Mouse (Mus musculus): Measurements from ENCODE around the gene Trim39. TPM values are rescaled to one million over a fixed set of nuclear protein-coding genes. Genes with fewer than 3 reads are reported as not detected.
"Not testable (repeated sequence)": the region's sequence is repeated elsewhere in the genome, so short reads cannot be mapped to it uniquely, and the experiment has no call there.

The Trim39 gene
- polyA plus RNA-seq (2015; fragmentation: Nextera tagmentation; extraction: Ambion mirVana) = 10.4 and 11.7 TPM in 2 replicates

- ATAC-seq (ENCODE audit: extremely low read depth, insufficient number of reproducible peaks, low FRiP score, low TSS enrichment) = peak; percentile 70
- WGBS = 2% methylated on average over 43 of the region's 43 CpGs
- H3K27ac ChIP-seq (replicated peaks) = peak within 1 kb of the TSS; percentile 90
- H3K36me3 ChIP-seq = peaks cover 53% of the 10 kb centered on the region
- peak within 1 kb of the TSS; percentile 96 for H3K9ac ChIP-seq
- no peaks in the 10 kb centered on the region for H3K27me3 ChIP-seq (replicated peaks)
- peak within 1 kb of the TSS; percentile 94 for H3K4me2 ChIP-seq
- peaks cover 31% of the 10 kb centered on the region for H3K4me1 ChIP-seq
- H3K4me3 ChIP-seq = peak within 1 kb of the TSS; percentile 97
- H3K9me3 ChIP-seq = no peaks in the 10 kb centered on the region
These were observed at the start of gene Trim39 for GRCm38 (mm10) chr17:36271586-36272256. TSS of gene Trim39 (minus strand) at chr17:36272247.

- Histone ChIP-seq H3K27ac (replicated peaks) (no peak overlapping the region), H3K27me3 (replicated peaks) (peaks cover 10% of the 10 kb centered on the region), H3K4me2 (peak overlapping the region; percentile 82), H3K36me3 (no peaks in the 10 kb centered on the region), H3K9me3 (no peaks in the 10 kb centered on the region), H3K4me1 (no peaks in the 10 kb centered on the region), H3K9ac (peak overlapping the region; percentile 78), H3K4me3 (peak overlapping the region; percentile 60)
- 35% methylated on average over 5 of the region's 5 CpGs for WGBS
- ATAC-seq (ENCODE audit: extremely low read depth, insufficient number of reproducible peaks, low FRiP score, low TSS enrichment) = no peak
These were observed 43.7 kb upstream of the Trim39 start for GRCm38 (mm10) chr17:36315689-36316253.

- H3K27ac ChIP-seq (replicated peaks) = no peak overlapping the region
- H3K4me2 ChIP-seq = peak overlapping the region; percentile 82
- no peaks in the 10 kb centered on the region for H3K4me1 ChIP-seq
- ATAC-seq (ENCODE audit: extremely low read depth, insufficient number of reproducible peaks, low FRiP score, low TSS enrichment) = no peak; the same call in 1 of the 2 replicates
- WGBS = 1% methylated on average over 19 of the region's 19 CpGs
- H3K9me3 ChIP-seq = no peaks in the 10 kb centered on the region
- peaks cover 10% of the 10 kb centered on the region for H3K27me3 ChIP-seq (replicated peaks)
- H3K36me3 ChIP-seq = no peaks in the 10 kb centered on the region
- H3K9ac ChIP-seq = peak overlapping the region; percentile 78
- peak overlapping the region; percentile 60 for H3K4me3 ChIP-seq
These were observed 43.1 kb upstream of the Trim39 start for GRCm38 (mm10) chr17:36315041-36315688.

GRCm38 (mm10) chr17:36314511-36314910 is 42.5 kb upstream of the Trim39 start:
- H3K27me3 ChIP-seq (replicated peaks) = peaks cover 10% of the 10 kb centered on the region
- H3K9me3 ChIP-seq = no peaks in the 10 kb centered on the region
- H3K4me1 ChIP-seq = no peaks in the 10 kb centered on the region
- peak overlapping the region; percentile 82 for H3K4me2 ChIP-seq
- H3K9ac ChIP-seq = peak overlapping the region; percentile 78
- H3K27ac ChIP-seq (replicated peaks) = no peak overlapping the region
- peak overlapping the region; percentile 60 for H3K4me3 ChIP-seq
- no peaks in the 10 kb centered on the region for H3K36me3 ChIP-seq
- WGBS = 2% methylated on average over 9 of the region's 9 CpGs
- ATAC-seq (ENCODE audit: extremely low read depth, insufficient number of reproducible peaks, low FRiP score, low TSS enrichment) = no peak

- no peaks in the 10 kb centered on the region for H3K4me1 ChIP-seq
- no peak overlapping the region for H3K4me2 ChIP-seq
- H3K9me3 ChIP-seq = no peaks in the 10 kb centered on the region
- no peak overlapping the region for H3K9ac ChIP-seq
- no peaks in the 10 kb centered on the region; the same call in 1 of the 2 replicates for H3K27me3 ChIP-seq (replicated peaks)
- no peak for ATAC-seq (ENCODE audit: extremely low read depth, insufficient number of reproducible peaks, low FRiP score, low TSS enrichment)
- no peak overlapping the region for H3K4me3 ChIP-seq
- no peak overlapping the region for H3K27ac ChIP-seq (replicated peaks)
- H3K36me3 ChIP-seq = no peaks in the 10 kb centered on the region
- 43% methylated on average over 1 of the region's 1 CpGs for WGBS
These were observed 37.2 kb upstream of the Trim39 start for GRCm38 (mm10) chr17:36309293-36309692.

GRCm38 (mm10) chr17:36308855-36309254 is 36.8 kb upstream of the Trim39 start:
- H3K4me2 ChIP-seq; H3K36me3 ChIP-seq; H3K9ac ChIP-seq; H3K9me3 ChIP-seq; H3K27ac ChIP-seq (replicated peaks); H3K27me3 ChIP-seq (replicated peaks); H3K4me1 ChIP-seq; ATAC-seq (ENCODE audit: extremely low read depth, insufficient number of reproducible peaks, low FRiP score, low TSS enrichment); H3K4me3 ChIP-seq: not testable (repeated sequence)
- WGBS = 4% methylated on average over 3 of the region's 3 CpGs

GRCm38 (mm10) chr17:36286390-36286789 is 14.3 kb upstream of the Trim39 start, which contains the start of gene H2-M10.2:
TSS of gene H2-M10.2 (minus strand) at chr17:36286490.
- Histone ChIP-seq H3K4me3 (no peak within 1 kb of the TSS), H3K4me1 (no peaks in the 10 kb centered on the region), H3K36me3 (peaks cover 18% of the 10 kb centered on the region), H3K9me3 (peaks cover 10% of the 10 kb centered on the region; the same call in 1 of the 2 replicates), H3K9ac (no peak within 1 kb of the TSS), H3K27ac (replicated peaks) (no peak within 1 kb of the TSS), H3K4me2 (no peak within 1 kb of the TSS), H3K27me3 (replicated peaks) (no peaks in the 10 kb centered on the region)
- 74% methylated on average over 2 of the region's 2 CpGs for WGBS
- ATAC-seq (ENCODE audit: extremely low read depth, insufficient number of reproducible peaks, low FRiP score, low TSS enrichment) = no peak

- no peak overlapping the region for H3K4me3 ChIP-seq
- ATAC-seq (ENCODE audit: extremely low read depth, insufficient number of reproducible peaks, low FRiP score, low TSS enrichment) = no peak
- peaks cover 60% of the 10 kb centered on the region for H3K36me3 ChIP-seq
- no peaks in the 10 kb centered on the region for H3K4me1 ChIP-seq
- H3K9ac ChIP-seq = no peak overlapping the region
- WGBS = 87% methylated on average over 4 of the region's 4 CpGs
- peaks cover 10% of the 10 kb centered on the region; the same call in 1 of the 2 replicates for H3K9me3 ChIP-seq
- no peak overlapping the region for H3K27ac ChIP-seq (replicated peaks)
- no peak overlapping the region for H3K4me2 ChIP-seq
- H3K27me3 ChIP-seq (replicated peaks) = no peaks in the 10 kb centered on the region
These were observed 9.6 kb upstream of the Trim39 start for GRCm38 (mm10) chr17:36281521-36282245.

GRCm38 (mm10) chr17:36274776-36275175 is 2.7 kb upstream of the Trim39 start:
- no peak overlapping the region for H3K4me2 ChIP-seq
- H3K27ac ChIP-seq (replicated peaks) = no peak overlapping the region
- H3K4me1 ChIP-seq = peaks cover 30% of the 10 kb centered on the region
- H3K4me3 ChIP-seq = no peak overlapping the region
- H3K9ac ChIP-seq = no peak overlapping the region
- no peaks in the 10 kb centered on the region for H3K27me3 ChIP-seq (replicated peaks)
- H3K36me3 ChIP-seq = peaks cover 60% of the 10 kb centered on the region
- no peak for ATAC-seq (ENCODE audit: extremely low read depth, insufficient number of reproducible peaks, low FRiP score, low TSS enrichment)
- WGBS = 88% methylated on average over 4 of the region's 4 CpGs
- no peaks in the 10 kb centered on the region for H3K9me3 ChIP-seq

GRCm38 (mm10) chr17:36273796-36274195 is 1.7 kb upstream of the Trim39 start:
- Histone ChIP-seq H3K4me2 (peak overlapping the region; percentile 94; the same call in 1 of the 2 replicates), H3K36me3 (peaks cover 50% of the 10 kb centered on the region), H3K27me3 (replicated peaks) (no peaks in the 10 kb centered on the region), H3K27ac (replicated peaks) (no peak overlapping the region), H3K4me3 (no peak overlapping the region), H3K4me1 (peaks cover 31% of the 10 kb centered on the region), H3K9ac (peak overlapping the region; percentile 96; the same call in 1 of the 2 replicates), H3K9me3 (no peaks in the 10 kb centered on the region)
- no peak for ATAC-seq (ENCODE audit: extremely low read depth, insufficient number of reproducible peaks, low FRiP score, low TSS enrichment)
- 86% methylated on average over 4 of the region's 4 CpGs for WGBS

Measured in heart, embryonic 13.5 days (tissue).